Mouse (Mus musculus) heart, embryonic 10.5 days (tissue): ENCODE data around the gene Agfg1. TPM values are rescaled to one million over a fixed set of nuclear protein-coding genes. Genes with fewer than 3 reads are reported as not detected.
"Not testable (repeated sequence)": the region's sequence is repeated elsewhere in the genome, so short reads cannot be mapped to it uniquely, and the experiment has no call there.

Source experiments
- DNase-seq: peaks from one replicate; pipeline ENCODE4 v3.0.0-alpha.2; 2017; ENCODE audit warnings: low spot score
- H3K27ac ChIP-seq: fragments of 300-500 bp; sonication (generic); 2 replicates; pipeline ENCODE4 v1.5.1; 2016; ENCODE audit warnings: mild to moderate bottlenecking
- H3K27me3 ChIP-seq: fragments of 300-500 bp; sonication (generic); 2 replicates; pipeline ENCODE4 v1.6.1; 2016; ENCODE audit warnings: mild to moderate bottlenecking; ENCODE audit not compliant: poor library complexity, insufficient read depth, severe bottlenecking
- H3K36me3 ChIP-seq: fragments of 300-500 bp; sonication (generic); 2 replicates; pipeline ENCODE4 v1.6.1; 2016; ENCODE audit warnings: mild to moderate bottlenecking, moderate library complexity
- H3K4me1 ChIP-seq: fragments of 300-500 bp; sonication (generic); 2 replicates; pipeline ENCODE4 v1.6.1; 2016; ENCODE audit warnings: mild to moderate bottlenecking
- H3K4me3 ChIP-seq: fragments of 300-500 bp; sonication (generic); 2 replicates; pipeline ENCODE4 v1.5.1; 2016; ENCODE audit warnings: mild to moderate bottlenecking, moderate library complexity
- H3K9me3 ChIP-seq: fragments of 300-500 bp; sonication (generic); 2 replicates; pipeline ENCODE4 v1.6.1; 2016; ENCODE audit warnings: mild to moderate bottlenecking, moderate library complexity
- WGBS: fragments of 180-500 bp; shearing (Covaris S2); methylation state at CpG from one replicate; pipeline ENCODE4 v1.1.7; 2016; 5-methylcytosine and 5-hydroxymethylcytosine counted together
- microRNA-seq: library from miRNA; unstranded; fragments of <30 nt; microRNA quantifications from one replicate; pipeline ENCODE4, GENCODE M21; 2017
- polyA plus RNA-seq: library from polyadenylated mRNA; unstranded; fragments of >200 nt; fragmentation: Nextera tagmentation; extraction: Ambion mirVana; gene quantifications from 2 replicates; pipeline ENCODE4 v1.2.1, GENCODE M21; 2016

Agfg1 gene
- polyA plus RNA-seq, 1 experiment from 2014 or later, result 44.7 TPM

DNA sequence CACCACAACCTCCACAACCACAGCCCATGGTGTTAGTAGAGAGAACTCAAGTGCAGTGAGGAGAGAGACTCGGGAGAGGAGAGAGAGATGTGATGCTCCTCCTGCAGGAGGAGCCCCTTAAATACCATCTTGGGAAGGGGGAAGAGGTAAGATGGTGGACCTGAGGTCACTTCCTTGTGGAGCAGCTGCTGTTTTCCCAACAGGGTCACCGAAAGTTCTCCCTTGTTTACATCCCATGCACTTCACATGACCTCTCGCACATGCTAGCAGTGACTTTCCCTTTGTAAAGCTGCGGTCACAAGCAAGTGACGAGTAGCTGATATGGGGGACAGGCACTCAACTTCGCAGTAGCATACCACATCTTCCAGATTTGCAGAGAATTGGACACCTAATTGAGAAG, 104.0 kb downstream of the Agfg1 start, which contains the start of gene A030003K21Rik:
TSS of gene A030003K21Rik (minus strand) at position 94 of the 400 bp plus-strand sequence.
- H3K4me3 ChIP-seq, H3K27ac ChIP-seq, H3K4me1 ChIP-seq, H3K9me3 ChIP-seq, H3K27me3 ChIP-seq, H3K36me3 ChIP-seq, DNase-seq: not testable (repeated sequence)
- no CpG with 5 or more reads among the region's 6 CpGs for WGBS

DNA sequence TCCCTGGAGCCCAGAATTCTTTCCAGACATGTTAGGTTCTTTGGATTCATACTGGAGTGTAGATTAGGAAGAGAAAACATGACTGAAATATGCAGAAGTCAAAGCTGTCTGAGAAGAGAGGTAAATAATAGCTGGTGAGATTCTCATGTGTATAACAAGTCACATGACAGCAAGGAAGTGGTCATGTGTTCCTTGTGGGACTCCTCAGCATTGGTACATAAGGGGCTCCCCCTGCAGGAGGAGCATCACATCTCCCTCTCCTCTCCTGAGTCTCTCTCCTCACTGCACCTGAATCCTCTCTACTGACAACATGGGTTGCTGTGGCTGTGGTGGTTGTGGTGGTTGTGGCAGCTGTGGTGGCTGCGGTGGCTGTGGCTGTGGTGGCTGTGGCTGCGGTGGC, 106.7 kb downstream of the Agfg1 start:
- not testable (repeated sequence) for H3K9me3 ChIP-seq, DNase-seq, H3K36me3 ChIP-seq, H3K4me1 ChIP-seq, H3K27ac ChIP-seq, H3K4me3 ChIP-seq, H3K27me3 ChIP-seq
- WGBS, result 100% methylated on average over 2 of the region's 2 CpGs

DNA sequence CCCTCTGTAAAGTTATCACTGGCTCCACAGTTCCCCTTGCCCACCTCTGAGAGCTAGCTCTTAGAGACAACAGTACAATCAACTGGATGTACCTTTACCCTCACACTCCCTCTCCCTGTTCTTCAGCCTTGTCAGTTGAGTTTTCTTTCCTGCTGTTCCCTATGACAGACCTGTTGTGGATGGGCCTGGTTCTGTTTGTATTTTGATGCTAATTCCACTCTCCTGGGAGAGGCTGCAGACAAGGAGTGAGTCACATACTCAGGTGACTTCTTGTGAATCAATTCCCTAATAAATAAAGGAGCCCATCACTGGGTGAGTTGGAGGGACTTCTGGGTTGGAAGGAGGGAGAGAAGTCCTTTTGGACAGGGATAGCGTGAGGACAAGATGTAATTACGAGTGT, 109.3 kb downstream of the Agfg1 start:
- WGBS, result 78% methylated on average over 2 of the region's 2 CpGs

More for the DNA sequence above, 109.3 kb downstream of the Agfg1 start:
- H3K4me1 ChIP-seq, result peaks cover 4% of the 10 kb centered on the region; the same call in 1 of the 2 replicates
- H3K36me3 ChIP-seq, result no peaks in the 10 kb centered on the region
- DNase-seq, result no peak
- H3K9me3 ChIP-seq, result no peaks in the 10 kb centered on the region
- H3K27me3 ChIP-seq, result no peaks in the 10 kb centered on the region
- H3K4me3 ChIP-seq, result no peak overlapping the region
- no peak overlapping the region for H3K27ac ChIP-seq

Small RNAs within 50 kb of the gene (microRNA-seq; reads per million reads assigned to microRNA genes)
- gene Gm22396, result not detected

Other genes with a start within 250 kb of the Agfg1 start
- gene Mff, start 114.6 kb upstream of the Agfg1 start, polyA plus RNA-seq, result 197 TPM in 2 replicates
- not detected in 2 replicates for gene Tm4sf20, start 71.0 kb upstream of the Agfg1 start, polyA plus RNA-seq
- gene Gm47791, start 68.2 kb upstream of the Agfg1 start, polyA plus RNA-seq, result not detected in 2 replicates
- not detected in 2 replicates for gene A030005L19Rik, start 73.8 kb downstream of the Agfg1 start, polyA plus RNA-seq
- gene A030014E15Rik, start 85.4 kb downstream of the Agfg1 start, polyA plus RNA-seq, result not detected in 2 replicates
- gene Gm6217, start 91.9 kb downstream of the Agfg1 start, polyA plus RNA-seq, result not detected in 2 replicates
- not detected in 2 replicates for gene A030003K21Rik, start 103.9 kb downstream of the Agfg1 start, polyA plus RNA-seq
- not detected in 2 replicates for gene Gm7544, start 116.5 kb downstream of the Agfg1 start, polyA plus RNA-seq
- not detected in 2 replicates for gene Gm47955, start 120.8 kb downstream of the Agfg1 start, polyA plus RNA-seq
- not detected in 2 replicates for gene Gm47959, start 161.1 kb downstream of the Agfg1 start, polyA plus RNA-seq
- gene Slc19a3, start 199.0 kb downstream of the Agfg1 start, polyA plus RNA-seq, result 2.5 and 2.8 TPM in 2 replicates
- gene Krtap28-10, start 203.0 kb downstream of the Agfg1 start, polyA plus RNA-seq, result not detected in 2 replicates
- gene Gm47969, start 205.4 kb downstream of the Agfg1 start, polyA plus RNA-seq, result not detected in 2 replicates
- gene A030005K14Rik, start 219.9 kb downstream of the Agfg1 start, polyA plus RNA-seq, result not detected in 2 replicates
- 0.25 TPM in 1 of 2 replicates, not detected in the other for gene Krtap28-13, start 221.4 kb downstream of the Agfg1 start, polyA plus RNA-seq